Mouse (Mus musculus) heart, adult 2 months (tissue): ENCODE data around the gene Git2.

ENCODE experiments used
- CTCF ChIP-seq: fragments of 200-600 bp; IDR thresholded peaks from 2 replicates; pipeline ENCODE4 v1.8.1; 2022; ENCODE audit warnings: antibody characterized with exemption, mild to moderate bottlenecking, moderate library complexity
- EP300 ChIP-seq: fragments of 200-500 bp; IDR thresholded peaks from 2 replicates; pipeline ENCODE4 v1.6.1; 2011; ENCODE audit warnings: low read depth, low read length, control low read depth; ENCODE audit not compliant: insufficient read depth
- POLR2A ChIP-seq: fragments of 200-500 bp; IDR thresholded peaks from 2 replicates; pipeline ENCODE4 v1.6.1; 2011; ENCODE audit warnings: mild to moderate bottlenecking, low read depth, low read length, control low read depth; ENCODE audit not compliant: insufficient read depth

GRCm38 (mm10) chr5:114775056-114775979, at the start of gene Git2:
- TF ChIP-seq CTCF (no peak), POLR2A (no peak), EP300 (no peak)
